Mouse (Mus musculus): Measurements from ENCODE around the gene Nodal. TPM values are rescaled to one million over a fixed set of nuclear protein-coding genes. Genes with fewer than 3 reads are reported as not detected.

The Nodal gene
- polyA plus RNA-seq, 1 experiment = 0.97 TPM

GRCm38 (mm10) chr10:61474344-61474743, 56.6 kb downstream of the Nodal start:
- no peak overlapping the region for H3K27ac ChIP-seq (ENCODE audit: insufficient read depth, low read length)
- no peak for DNase-seq

More at GRCm38 (mm10) chr10:61474344-61474743, 56.6 kb downstream of the Nodal start:
- no peaks in the 10 kb centered on the region; the same call in 1 of the 2 replicates for H3K4me1 ChIP-seq (ENCODE audit: control insufficient read depth, insufficient read depth, low read length)
- WGBS = 82% methylated on average over 1 of the region's 1 CpGs
- no peaks in the 10 kb centered on the region for H3K27me3 ChIP-seq (ENCODE audit: control insufficient read depth, insufficient read depth, low read length)
- H3K4me3 ChIP-seq (replicated peaks; ENCODE audit: insufficient read depth, low read depth, low read length) = no peak overlapping the region
- no peak for TF ChIP-seq CTCF (IDR thresholded peaks at IDR 0.05; ENCODE audit: borderline replicate concordance, insufficient read depth, low read depth, low read length)
- TF ChIP-seq POLR2A (IDR thresholded peaks at IDR 0.05; ENCODE audit: borderline replicate concordance, insufficient read depth, low read length) = no peak

Other genes starting within 250 kb of the Nodal start
- 38.2 and 43.5 TPM in 2 replicates for gene Tbata, start 246.0 kb upstream of the Nodal start, polyA plus RNA-seq (2012; rRNA removed)
- gene Adamts14, start 144.5 kb upstream of the Nodal start, polyA plus RNA-seq (2012; rRNA removed) = 0.23 and 0.30 TPM in 2 replicates
- 0.14 TPM in 1 of 2 replicates, not detected in the other for gene Prf1, start 120.1 kb upstream of the Nodal start, polyA plus RNA-seq (2012; rRNA removed)
- gene Pald1, start 34.4 kb upstream of the Nodal start, polyA plus RNA-seq (2012; rRNA removed) = 15.5 and 15.6 TPM in 2 replicates
- gene Eif4ebp2, start 34.7 kb downstream of the Nodal start, polyA plus RNA-seq (2012; rRNA removed) = 30.4 and 32.0 TPM in 2 replicates
- gene Lrrc20, start 57.8 kb downstream of the Nodal start, polyA plus RNA-seq (2012; rRNA removed) = 20.8 and 20.9 TPM in 2 replicates
- gene Npffr1, start 177.5 kb downstream of the Nodal start, polyA plus RNA-seq (2012; rRNA removed) = 0.25 and 0.28 TPM in 2 replicates
- gene Ppa1, start 230.6 kb downstream of the Nodal start, polyA plus RNA-seq (2012; rRNA removed) = 127 and 135 TPM in 2 replicates